Mouse (Mus musculus): ENCODE results near the gene Gm20388.
"Not testable (repeated sequence)": the region's sequence is repeated elsewhere in the genome, so short reads cannot be mapped to it uniquely, and the experiment has no call there.

Gene Gm20388

DNA sequence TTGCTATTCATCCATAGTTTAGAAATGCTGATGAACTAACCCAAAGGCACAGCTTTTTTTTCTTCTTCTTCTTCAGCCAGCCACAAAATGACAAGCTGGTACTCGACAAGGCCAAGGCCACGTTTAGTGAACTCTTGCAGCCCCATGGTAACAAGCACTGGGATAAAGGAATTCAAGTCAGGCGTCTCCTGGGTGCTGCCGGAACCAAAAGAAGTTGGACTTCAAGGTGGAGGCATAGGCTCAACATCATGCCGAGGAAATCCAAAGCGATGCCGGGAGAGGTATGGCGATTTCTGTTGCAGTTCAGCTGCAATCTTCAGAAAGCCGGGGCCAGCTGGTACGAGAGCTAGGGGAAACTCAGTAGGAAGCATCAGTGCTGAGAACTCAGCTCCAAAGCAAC is 3328.8 kb downstream of the Gm20388 start:
- DNase-seq (ENCODE audit: low spot score in 2 of 2), result no peak

DNA sequence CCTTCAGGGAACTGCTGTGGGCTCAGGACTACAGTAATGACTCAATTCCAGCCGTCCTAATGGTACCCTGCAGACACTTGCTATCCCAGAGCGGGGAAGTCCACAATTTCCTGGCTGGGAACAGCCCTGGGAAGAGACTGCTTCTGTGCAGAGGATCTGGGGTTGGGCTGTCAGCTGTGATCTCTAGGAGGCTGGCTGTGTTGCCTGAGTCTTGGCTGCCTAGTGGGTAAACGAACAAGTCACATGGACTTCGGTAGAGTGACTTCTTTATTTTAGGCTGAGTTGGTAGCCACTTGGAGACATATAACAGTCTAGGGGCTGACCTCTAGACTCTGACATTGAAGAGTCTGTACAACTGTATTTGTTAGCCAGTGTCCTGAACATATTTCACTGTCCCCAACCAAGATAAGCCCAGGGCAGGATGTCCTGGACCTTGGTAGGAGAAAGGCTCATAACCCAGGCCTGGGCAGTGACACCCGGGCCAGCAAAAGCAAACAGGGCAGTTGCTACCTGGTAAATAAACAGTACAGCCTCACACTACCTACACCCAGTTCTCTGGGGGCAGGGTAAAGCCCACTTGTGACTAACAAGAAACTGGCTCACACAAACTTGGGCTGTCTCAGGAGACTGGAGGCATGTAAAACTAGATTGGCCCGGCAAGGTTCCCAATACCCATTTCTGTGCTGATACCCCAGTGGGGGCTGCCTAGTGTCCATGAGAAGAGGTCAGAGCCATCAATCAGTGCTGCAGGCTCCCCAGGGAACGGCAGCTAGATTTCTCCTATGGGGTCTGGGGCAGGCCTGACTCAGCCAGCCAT is 3331.7 kb downstream of the Gm20388 start:
- no peak for DNase-seq (ENCODE audit: low spot score in 2 of 2)

DNA sequence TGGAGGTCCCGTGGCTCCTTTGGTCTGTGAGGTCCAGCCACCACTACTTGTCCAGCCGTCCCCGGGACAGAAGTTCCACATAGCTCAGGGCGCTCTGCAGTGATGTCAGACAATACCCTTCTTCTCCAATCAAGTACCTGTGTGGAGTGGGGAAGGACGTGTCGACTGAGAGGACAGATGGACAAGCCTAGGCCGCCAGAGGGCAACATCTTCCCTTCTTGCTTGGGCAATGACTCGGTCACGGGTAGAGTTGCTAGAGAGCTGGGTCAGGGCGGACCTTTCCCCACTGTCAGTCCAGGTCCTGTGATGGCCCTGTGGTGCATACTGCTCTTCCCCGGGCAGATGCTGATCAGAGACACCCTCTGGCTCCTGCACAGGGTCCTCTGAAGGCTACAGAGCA is 3332.4 kb downstream of the Gm20388 start:
- no peak for DNase-seq (ENCODE audit: low spot score in 2 of 2)

DNA sequence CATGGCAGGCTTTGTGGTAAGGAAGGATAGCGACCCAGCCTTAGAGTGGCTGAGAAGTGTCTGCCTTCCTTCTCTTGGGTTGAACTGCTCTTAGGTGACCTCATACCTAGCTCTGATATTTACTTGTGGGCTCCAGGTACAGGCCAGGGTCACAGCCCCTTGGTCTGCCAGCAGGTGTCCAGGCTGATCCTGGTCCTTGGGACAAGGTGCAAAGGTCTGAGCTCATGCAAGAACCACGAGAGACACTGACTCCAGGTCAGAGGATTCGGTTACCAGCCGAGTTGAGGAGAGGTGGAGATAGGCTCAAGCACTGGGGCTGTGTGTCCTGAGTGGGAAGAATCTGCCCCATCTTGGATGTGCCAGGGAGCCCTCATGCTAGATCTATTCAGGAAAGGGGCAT is 3333.7 kb downstream of the Gm20388 start:
- peak in 1 of 2 experiments; percentile 59 for DNase-seq (ENCODE audit: low spot score in 2 of 2)

DNA sequence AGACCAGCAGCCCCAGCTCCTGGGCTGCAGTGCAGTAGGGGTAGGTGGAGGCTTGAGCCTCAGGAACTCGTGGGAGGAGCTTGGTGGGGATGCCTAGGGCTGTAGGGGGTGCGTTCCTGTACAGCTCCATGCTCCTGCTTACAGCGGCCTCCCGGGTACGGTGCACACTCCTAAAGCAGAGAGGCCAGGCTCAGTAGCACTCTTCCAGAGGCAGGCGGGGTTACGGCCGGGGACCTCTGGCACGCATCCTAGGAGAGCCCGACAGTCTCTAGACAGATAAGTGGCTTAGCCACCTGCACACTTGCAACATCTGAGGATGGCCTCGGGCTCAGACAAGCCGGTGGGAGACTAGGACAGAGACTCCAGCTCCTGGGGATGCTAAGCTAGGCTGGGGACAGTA is 3334.9 kb downstream of the Gm20388 start:
- peak in 1 of 2 experiments; percentile 58 for DNase-seq (ENCODE audit: low spot score in 2 of 2)

DNA sequence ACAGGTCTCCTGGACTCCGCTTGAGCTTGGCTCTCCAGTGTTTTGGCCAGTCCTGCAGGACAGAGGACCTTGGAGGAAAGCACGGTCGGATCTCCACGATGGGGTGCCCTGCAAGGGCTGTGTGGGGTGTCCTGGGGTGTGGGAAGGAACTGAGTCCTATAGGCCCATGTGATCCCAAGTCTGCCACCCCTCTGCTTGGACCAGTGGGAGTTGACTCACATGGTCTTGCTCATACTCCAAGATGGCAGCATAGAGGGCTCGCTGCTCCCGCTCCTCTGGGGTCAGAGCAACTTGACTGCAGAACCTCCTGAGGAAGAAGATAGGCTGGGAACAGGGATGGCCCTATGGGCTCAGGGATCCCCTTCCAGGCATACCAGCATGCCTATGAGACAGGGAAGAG is 3337.1 kb downstream of the Gm20388 start:
- peak in 1 of 2 experiments; percentile 58 for DNase-seq (ENCODE audit: low spot score in 2 of 2)

DNA sequence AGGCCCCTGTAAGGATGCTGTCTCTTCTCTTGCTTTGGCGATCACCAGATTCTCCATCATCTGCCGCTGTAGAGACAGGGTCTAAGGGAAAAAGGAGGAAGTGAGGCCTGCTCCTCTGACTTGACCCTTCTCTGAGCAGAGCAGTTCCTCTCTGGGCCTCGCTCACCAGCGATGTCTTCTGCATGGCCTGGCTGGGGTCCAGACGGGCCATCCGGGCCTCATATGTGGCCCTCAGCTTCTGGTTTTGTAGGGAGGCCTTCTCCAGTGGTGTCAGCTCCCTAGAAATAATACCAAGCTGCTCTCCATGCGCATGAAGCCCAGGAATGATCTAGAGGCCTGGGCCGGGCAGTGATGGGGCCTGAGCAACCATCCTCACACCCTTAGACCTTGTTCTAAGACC is 3338.0 kb downstream of the Gm20388 start:
- peak in 1 of 2 experiments; percentile 58 for DNase-seq (ENCODE audit: low spot score in 2 of 2)

DNA sequence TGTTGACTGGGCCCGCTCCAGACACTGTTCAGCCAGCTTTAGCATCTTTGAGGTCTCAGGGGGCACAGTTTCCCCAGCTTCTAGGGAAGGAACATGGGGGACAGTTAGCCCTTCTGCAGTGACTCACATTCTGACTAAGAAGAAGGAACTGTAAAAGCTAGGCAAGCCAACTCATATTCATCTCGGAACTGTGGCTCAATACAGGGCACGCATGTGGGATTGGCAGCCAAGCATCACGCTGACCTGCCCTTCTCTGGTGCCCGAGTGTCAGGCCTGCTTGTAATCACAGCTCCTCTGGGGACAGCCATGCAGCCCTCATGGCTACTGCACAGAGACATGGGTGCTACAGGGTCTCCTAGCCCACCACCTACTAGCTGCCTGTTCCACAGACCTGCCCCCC is 3340.3 kb downstream of the Gm20388 start:
- DNase-seq (ENCODE audit: low spot score in 2 of 2), result no peak

DNA sequence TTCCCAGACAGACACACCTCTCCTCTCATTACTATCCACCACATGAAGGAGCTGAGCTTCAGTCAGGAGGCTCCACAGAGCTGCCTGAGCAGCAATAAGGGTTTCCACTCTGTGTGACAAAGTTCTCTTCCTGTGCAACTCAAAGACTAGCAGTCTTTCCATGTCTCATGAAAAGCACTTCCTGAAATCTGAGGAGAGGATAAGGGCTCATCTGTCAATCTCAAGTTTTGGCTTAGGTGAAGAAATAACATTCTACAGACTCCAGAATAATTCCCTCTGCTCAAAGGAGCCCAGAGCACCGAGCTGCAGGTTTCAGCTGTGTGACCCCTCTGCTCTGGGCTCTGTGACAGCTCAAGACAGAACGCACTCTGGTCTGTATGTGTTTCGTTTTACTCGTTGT is 3342.3 kb downstream of the Gm20388 start:
- no peak for DNase-seq (ENCODE audit: low spot score in 2 of 2)

DNA sequence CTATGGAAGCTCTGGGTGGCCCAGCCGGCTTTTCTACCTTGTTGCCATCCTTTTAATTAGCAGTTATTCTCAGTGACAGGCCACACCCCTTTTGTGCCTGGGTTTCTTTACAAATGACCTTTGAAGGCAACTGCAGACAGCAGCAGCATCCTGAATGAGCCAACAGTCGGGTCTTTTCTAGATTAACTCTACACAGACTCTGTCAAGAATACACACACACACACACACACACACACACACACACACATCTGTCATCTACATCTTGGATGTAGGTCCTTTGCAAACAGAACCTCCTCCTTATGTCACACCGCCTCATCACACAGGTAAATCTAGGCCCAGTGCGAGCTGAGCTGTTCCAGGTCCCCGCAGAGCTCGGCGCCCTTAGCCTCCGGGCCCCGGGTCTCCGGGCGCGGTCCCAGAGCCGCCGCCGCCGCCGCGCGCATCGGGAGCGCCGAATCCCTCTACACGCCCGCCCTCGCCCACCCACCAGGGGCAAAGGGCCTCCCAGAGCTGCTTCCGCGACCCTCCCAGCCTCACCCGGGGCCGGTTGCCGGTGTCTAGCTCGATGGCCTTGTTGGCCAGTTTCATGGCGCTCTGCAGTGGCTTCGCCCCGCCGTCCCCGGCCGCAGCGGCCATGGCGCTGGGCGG is 3342.9 kb downstream of the Gm20388 start:
- no peak for DNase-seq (ENCODE audit: low spot score in 2 of 2)

DNA sequence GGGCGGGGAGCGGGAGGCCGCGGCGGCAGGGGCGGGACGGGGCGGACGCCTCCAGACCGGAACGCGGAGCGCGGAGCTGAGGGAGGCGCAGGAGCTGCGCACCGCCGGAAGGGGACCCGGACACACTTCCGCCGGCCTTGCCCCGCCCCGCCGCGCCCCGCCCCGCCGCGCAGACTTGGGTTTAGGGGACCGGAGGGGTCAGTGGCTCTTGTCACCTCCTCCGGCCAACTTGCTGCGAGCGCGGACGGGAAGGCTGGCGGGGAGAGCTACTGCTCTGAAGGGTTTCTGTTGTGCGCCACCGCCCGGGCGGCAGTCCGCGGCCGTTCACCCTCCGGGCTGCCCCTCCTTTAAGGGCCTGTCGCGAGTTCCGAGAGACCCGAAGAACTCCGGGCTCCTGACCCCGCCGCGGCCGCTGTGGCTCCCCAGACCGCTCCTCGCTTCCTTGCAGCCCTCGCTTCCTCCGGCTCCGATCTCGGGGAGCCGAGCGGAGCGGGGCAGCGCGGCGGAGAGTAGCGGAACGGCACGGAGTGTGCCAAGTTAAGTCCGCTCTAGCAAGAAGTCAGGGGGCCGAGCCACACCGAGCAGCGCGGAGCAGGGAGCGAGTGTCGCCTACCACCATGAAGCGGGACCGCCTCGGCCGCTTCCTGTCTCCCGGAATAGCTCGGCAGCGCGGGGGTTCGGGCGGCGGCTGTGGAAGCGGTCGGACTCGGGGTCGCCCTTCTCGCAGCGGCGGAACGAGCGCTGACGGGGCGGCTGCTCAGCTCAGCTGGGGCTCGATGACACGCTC is 3343.7 kb downstream of the Gm20388 start, which contains the start of the genes Zfp276 and Vps9d1:
Zfp276 (plus strand) TSS at position 97 of the 787 bp plus-strand sequence.
Vps9d1 (minus strand) TSS at position 250 of the 787 bp plus-strand sequence.
- peak; percentile 88 to 95 for DNase-seq (ENCODE audit: low spot score in 2 of 2)

DNA sequence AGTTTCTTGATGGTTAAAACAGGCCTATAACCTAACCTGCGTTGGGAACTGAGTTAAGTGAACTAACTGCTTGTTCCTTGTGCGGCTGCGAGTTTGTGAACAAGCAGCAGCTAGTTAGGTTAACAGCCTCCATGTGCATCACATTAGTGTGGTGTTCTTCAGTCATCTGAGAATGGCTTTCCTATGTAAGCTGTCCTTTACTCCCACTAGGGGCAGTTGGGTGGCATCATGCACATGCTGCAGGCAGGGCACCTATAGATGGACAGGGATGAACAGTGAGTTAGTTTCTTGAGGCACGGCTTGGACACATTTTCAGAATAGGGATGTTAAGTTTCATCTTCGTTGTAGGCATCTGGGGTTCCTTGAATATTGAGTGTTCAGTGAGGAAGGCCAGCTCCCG is 3344.5 kb downstream of the Gm20388 start:
- no peak for DNase-seq (ENCODE audit: low spot score in 2 of 2)

DNA sequence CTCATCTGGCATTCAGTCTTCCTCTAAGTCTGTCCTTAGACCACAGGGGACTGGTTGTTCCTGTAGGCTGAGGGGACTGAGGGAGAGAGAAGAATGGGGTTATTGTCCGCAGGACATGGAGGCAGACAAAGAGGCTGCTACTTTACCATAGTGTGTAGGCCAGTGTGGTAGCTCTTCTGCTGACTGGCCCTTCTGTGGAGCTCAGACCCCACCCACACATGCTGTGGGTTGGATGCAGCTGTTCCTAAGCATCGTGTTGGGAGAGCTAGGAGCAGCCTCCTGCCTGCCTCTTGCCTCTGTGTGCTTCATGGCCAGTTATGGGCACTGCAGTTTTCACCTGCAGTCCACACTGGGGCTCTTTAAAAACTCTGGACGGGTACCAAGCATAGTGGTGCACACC is 3346.5 kb downstream of the Gm20388 start:
- no peak for DNase-seq (ENCODE audit: low spot score in 2 of 2)

DNA sequence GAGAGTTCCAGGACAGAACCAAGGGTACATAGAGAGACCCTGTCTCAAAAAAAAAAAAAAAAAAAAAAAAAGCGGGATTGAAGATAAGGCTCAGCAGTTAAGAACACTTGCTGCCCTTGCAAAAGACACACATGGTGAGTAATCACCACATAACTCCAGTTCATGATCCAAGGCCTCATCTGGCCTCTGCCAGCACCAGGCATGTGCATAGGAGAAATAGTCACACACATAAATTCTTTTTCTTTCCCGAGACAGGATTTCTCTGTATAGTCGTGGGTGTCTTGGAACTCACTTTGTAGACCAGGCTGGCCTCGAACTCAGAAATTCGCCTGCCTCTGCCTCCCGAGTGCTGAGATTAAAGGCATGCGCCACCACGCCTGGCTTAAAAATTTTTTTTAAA is 3347.0 kb downstream of the Gm20388 start:
- not testable (repeated sequence) for DNase-seq (ENCODE audit: low spot score in 2 of 2)

DNA sequence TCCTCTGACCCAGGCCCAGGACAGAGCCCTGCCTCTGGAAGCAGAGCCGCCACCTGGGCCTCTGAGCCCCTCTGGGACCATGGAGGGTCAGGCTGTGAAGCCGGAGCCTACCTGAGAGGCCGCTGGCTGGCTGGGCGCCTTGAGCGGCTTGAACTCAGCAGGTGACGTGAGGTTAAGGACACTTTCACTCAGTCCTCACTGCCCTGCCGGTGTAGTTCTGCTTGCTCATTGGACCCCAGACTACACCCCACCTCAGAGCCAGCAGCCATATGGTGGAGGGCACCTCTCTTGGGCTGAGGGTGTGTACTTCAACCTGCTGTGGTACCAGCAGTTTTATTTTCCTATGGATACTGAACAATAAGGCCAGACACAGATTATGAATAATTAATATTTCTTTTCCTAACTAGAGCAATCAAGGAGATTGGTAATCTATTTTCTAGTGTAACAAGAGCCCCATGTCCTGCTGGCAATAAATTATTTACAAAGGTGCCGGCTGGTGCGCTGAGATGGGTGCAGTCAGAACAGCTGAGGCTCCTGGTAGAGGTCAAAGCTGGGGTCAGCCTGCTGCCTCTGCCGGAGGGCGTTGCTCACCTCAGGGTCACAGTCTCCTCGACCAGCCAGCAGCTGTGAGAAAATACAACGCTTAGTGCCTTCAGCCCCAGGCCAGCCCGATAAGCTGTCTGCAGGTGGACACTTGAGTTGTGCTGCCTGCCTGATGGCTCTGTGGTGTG is 3357.4 kb downstream of the Gm20388 start:
- DNase-seq (ENCODE audit: low spot score in 2 of 2), result no peak

DNA sequence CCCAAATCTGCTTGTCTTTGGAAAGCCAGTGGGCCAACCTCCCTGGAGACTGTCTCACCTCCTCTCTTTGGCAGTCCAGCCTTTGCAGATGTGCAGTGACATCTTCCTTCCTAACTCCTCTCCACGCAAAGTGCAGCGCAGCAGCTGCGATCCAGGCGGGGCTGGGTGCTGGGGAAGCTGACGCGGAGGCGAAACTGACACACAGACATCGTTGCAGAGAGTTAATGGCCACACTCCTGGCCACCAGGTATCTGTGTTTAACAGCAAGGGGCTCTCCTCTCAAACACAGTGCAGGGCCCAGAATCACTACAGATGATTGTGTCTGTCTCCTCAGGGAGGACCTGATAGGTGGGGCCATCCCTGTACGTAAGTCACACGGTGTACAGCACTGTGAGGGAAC is 3360.5 kb downstream of the Gm20388 start:
- no peak for DNase-seq (ENCODE audit: low spot score in 2 of 2)

DNA sequence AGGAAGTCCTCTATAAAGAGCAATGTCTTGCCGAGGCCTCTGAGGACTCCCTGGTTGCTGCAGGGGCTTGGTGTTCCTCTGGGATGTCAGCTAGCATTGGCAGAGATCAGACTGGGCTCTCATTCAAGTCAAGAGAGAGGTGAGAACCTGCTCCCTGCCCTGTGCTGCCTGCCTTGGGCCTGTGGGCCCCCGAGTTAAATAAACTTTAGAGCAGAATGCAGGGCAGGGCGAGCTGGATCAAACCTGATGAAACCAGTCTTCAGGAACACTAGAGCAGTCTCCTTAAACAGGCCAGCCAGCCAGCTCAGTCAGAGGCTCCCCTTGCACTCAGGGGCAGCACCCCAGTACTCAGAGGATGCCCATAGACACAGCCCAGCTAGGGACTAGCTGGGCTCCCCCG is 3361.3 kb downstream of the Gm20388 start:
- DNase-seq (ENCODE audit: low spot score in 2 of 2), result no peak

DNA sequence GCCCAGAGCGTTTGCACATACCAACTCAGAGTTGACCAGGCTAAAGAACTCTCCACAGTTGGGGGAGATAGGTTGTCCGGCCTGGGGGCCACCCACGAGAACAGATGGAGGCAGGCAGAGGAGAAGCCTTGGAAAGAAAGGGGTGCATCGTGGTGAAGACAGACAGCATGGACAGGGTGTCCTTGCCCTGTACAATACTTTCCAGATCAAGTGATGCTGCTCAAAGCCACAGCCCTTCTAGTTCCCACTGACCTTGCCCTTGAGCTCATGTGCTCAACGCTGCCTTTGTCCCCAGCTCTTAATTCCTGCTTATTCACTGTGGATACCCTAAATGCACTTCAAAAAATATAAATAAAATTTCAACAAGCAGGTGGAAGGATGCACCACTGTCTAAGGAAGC is 3363.8 kb downstream of the Gm20388 start:
- no peak for DNase-seq (ENCODE audit: low spot score in 2 of 2)

DNA sequence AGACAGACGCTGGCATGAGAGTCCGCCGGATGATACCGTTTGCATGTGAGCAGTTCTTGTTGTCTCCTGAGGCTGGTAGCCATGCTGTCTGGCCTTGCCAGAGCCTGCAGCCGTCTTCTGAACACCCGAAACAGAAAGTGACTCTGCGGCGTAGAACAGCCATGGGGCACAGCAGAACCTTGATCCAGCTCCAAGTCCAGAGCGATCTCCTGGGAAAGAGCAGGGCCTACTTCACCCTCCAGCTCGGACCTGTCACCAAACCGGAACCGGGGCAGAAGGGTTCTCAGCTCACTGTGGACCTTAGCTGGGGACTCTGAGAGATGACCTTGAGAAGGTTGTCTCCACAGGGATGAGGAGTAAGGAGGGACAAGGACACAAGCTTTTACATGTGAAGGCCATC is 3364.5 kb downstream of the Gm20388 start:
- no peak for DNase-seq (ENCODE audit: low spot score in 2 of 2)

DNA sequence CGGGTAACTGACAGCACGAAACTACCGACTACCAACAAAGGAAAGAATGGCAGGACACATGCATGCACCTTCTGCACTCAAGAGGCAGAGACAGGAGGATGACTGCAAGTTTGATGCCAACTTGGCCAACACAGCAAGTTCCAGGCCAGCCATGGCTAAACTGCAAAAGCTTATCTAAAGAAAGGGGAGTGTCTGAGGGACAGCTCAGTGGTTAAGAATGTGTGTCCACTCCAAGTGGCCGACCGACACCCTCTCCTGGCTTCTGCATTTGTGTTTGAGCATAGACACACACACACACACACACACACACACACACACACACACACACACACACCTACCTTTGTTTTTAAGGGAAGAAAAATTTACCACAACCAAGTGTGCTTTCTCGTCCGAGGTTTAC is 3367.8 kb downstream of the Gm20388 start:
- DNase-seq (ENCODE audit: low spot score in 2 of 2), result no peak

DNA sequence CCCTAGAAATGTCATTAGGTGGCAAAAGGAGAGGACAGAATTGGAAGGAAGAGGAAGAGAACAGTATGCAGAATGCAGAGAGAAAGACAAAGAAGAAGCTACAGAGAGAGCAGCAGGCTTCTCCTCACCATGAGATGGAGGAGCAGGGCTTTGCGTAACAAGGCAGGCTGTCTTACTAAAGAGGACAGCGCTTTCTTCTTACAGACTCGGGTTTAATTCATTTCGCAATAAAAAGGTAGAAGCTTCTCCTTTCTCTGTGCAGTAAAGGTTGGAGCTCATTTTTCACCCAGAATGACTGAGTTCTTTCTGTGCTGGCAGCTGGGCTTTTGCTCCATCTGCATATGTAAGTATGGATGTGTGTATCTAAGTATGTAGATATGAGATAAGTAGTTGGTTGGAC is 3369.2 kb downstream of the Gm20388 start:
- no peak for DNase-seq (ENCODE audit: low spot score in 2 of 2)
